Mouse (Mus musculus) heart, adult 2 months (tissue): ENCODE measurements around the gene Nav1.

Experiments used
- CTCF ChIP-seq: fragments of 200-600 bp; IDR thresholded peaks from 2 replicates; pipeline ENCODE4 v1.8.1; 2022; ENCODE audit warnings: antibody characterized with exemption, mild to moderate bottlenecking, moderate library complexity
- EP300 ChIP-seq: fragments of 200-500 bp; IDR thresholded peaks from 2 replicates; pipeline ENCODE4 v1.6.1; 2011; ENCODE audit warnings: low read depth, low read length, control low read depth; ENCODE audit not compliant: insufficient read depth

GRCm38 (mm10) chr1:135605530-135605929 is 1.6 kb downstream of the Nav1 start:
- TF ChIP-seq CTCF (no peak), EP300 (no peak)
